Mouse (Mus musculus) olfactory bulb, adult 2 months (tissue): ENCODE results near the gene 4930523C07Rik.

ENCODE experiments used
- CTCF ChIP-seq: fragments of 200-500 bp; IDR thresholded peaks from 2 replicates; pipeline ENCODE4 v1.5.1; 2012; ENCODE audit warnings: low read depth, mild to moderate bottlenecking, low read length, moderate library complexity; ENCODE audit not compliant: insufficient read depth
- POLR2A ChIP-seq: fragments of 200-500 bp; IDR thresholded peaks from 2 replicates; pipeline ENCODE4 v1.6.1; 2012; ENCODE audit warnings: mild to moderate bottlenecking, low read depth, low read length, moderate library complexity; ENCODE audit not compliant: insufficient read depth

DNA sequence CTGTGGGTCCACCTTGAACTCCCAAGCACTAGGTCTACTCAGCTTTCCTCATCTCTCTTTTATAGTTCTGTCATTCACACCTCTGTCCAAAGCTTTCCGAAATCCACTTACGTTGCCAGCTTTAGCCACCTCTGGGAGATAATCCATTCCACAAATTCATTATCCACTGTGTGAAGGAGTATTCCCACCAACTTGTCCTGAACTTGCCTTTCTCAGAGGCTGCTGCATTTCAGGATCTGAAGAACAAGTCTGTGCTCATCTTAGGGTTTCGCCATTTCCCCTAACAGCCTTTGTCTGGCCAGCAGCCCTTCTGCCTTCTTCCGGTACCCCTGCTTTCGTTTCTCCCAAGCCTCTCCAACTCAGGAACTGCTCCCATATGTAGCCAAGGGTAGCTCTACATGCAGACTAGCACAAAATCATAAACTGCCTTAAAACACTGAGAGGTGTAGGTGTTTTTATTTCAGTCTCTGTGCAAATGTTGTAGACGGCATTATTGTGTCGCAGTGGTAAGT lies 2.9 kb upstream of the 4930523C07Rik start:
- no peak for TF ChIP-seq CTCF
- TF ChIP-seq POLR2A = no peak
